Mouse (Mus musculus) MEL (cell line): ENCODE measurements around the gene Pum1.

Experiments used
- CTCF ChIP-seq, 3 experiments: IDR thresholded peaks in 2 of 3; conservative IDR thresholded peaks in 1 of 3; 2 replicates each; pipeline ENCODE4 v1.5.1; 2011 to 2012; ENCODE audit warnings: low read length in 3 of 3, low read depth in 2 of 3, mild to moderate bottlenecking in 2 of 3, improper control_type of control experiment in 1 of 3, inconsistent platforms in 1 of 3, mixed read lengths in 1 of 3, moderate library complexity in 1 of 3; ENCODE audit not compliant: control insufficient read depth in 1 of 3, insufficient read depth in 1 of 3, poor library complexity in 1 of 3, severe bottlenecking in 1 of 3
- E2F4 ChIP-seq: IDR thresholded peaks from 2 replicates; pipeline ENCODE4 v1.6.1; 2011; ENCODE audit warnings: low read depth, low read length, improper control_type of control experiment, borderline replicate concordance
- EP300 ChIP-seq, 2 experiments: IDR thresholded peaks; 2 replicates each; pipeline ENCODE4 v1.6.1; 2011; ENCODE audit warnings: improper control_type of control experiment in 2 of 2, low read length in 2 of 2, low read depth in 1 of 2, mild to moderate bottlenecking in 1 of 2
- ETS1 ChIP-seq: IDR thresholded peaks from 2 replicates; pipeline ENCODE4 v1.6.1; 2012; ENCODE audit warnings: low read depth, mild to moderate bottlenecking, inconsistent platforms, low read length, improper control_type of control experiment, moderate library complexity
- GABPA ChIP-seq: IDR thresholded peaks from 2 replicates; pipeline ENCODE4 v1.6.1; 2012; ENCODE audit warnings: low read depth, mild to moderate bottlenecking, inconsistent platforms, low read length, improper control_type of control experiment, moderate library complexity
- GATA1 ChIP-seq: IDR thresholded peaks from 2 replicates; pipeline ENCODE4 v1.6.1; 2011; ENCODE audit warnings: low read depth, low read length, improper control_type of control experiment
- HCFC1 ChIP-seq: IDR thresholded peaks from 2 replicates; pipeline ENCODE4 v1.6.1; 2012; ENCODE audit warnings: low read depth, mild to moderate bottlenecking, inconsistent platforms, low read length, improper control_type of control experiment, moderate library complexity
- NELFE ChIP-seq: IDR thresholded peaks from 2 replicates; pipeline ENCODE4 v1.6.1; 2011; ENCODE audit warnings: low read depth, low read length, improper control_type of control experiment
- POLR2A ChIP-seq, 2 experiments: IDR thresholded peaks; 2 replicates each; pipeline ENCODE4 v1.6.1; 2011 to 2012; ENCODE audit warnings: low read length in 2 of 2, mild to moderate bottlenecking in 2 of 2, control low read depth in 1 of 2, improper control_type of control experiment in 1 of 2, low read depth in 1 of 2, moderate library complexity in 1 of 2; ENCODE audit not compliant: control insufficient read depth in 1 of 2, insufficient read depth in 1 of 2, poor library complexity in 1 of 2
- POLR2AphosphoS5 ChIP-seq: IDR thresholded peaks from 2 replicates; pipeline ENCODE4 v1.6.1; 2012; ENCODE audit warnings: low read depth, borderline replicate concordance, mild to moderate bottlenecking, inconsistent platforms, low read length, moderate library complexity, mixed read lengths
- TCF12 ChIP-seq: IDR thresholded peaks from 2 replicates; pipeline ENCODE4 v1.6.1; 2014; ENCODE audit warnings: low read depth, mild to moderate bottlenecking, inconsistent platforms, low read length, improper control_type of control experiment, moderate library complexity
- USF1 ChIP-seq: IDR thresholded peaks from 2 replicates; pipeline ENCODE4 v1.6.1; 2014; ENCODE audit warnings: low read depth, mild to moderate bottlenecking, inconsistent platforms, low read length, improper control_type of control experiment, moderate library complexity

DNA sequence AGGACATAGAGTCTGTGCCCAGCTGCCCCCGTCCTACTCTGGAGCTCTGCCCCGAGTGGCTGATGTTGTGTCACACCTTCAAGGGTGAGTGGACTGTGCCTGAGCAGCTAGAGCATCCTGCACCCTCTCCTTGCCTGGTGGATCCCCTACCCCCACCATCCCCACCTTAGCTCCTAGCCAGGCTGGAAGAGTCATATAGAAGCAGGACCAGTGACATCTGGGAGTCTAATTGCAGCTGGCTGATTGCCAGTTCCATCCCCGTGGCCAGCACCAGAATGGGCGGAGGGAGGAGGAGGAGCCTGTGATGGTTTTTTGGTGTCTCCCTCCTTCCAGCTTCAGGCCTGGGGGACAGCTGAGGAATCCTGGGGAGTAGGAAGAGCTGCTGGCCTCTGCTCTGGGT lies 136.0 kb downstream of the Pum1 start:
- TF ChIP-seq GATA1 = no peak
- no peak for TF ChIP-seq EP300 (IDR thresholded peaks at IDR 0.05; ENCODE audit: low read depth in 1 of 2, low read length in 2 of 2)
- TF ChIP-seq ETS1 = no peak
- no peak for TF ChIP-seq HCFC1
- no peak for TF ChIP-seq POLR2AphosphoS5
- TF ChIP-seq GABPA = no peak
- no peak for TF ChIP-seq E2F4
- TF ChIP-seq USF1 = no peak
- no peak for TF ChIP-seq POLR2A (IDR thresholded peaks at IDR 0.05; ENCODE audit: control insufficient read depth in 1 of 2, insufficient read depth in 1 of 2, low read depth in 1 of 2, low read length in 2 of 2, poor library complexity in 1 of 2)
- no peak for TF ChIP-seq TCF12
- TF ChIP-seq CTCF (IDR thresholded peaks at IDR 0.05 in 2 of 3, conservative IDR thresholded peaks at IDR 0.05 in 1 of 3; ENCODE audit: control insufficient read depth in 1 of 3, insufficient read depth in 1 of 3, low read depth in 2 of 3, low read length in 3 of 3, poor library complexity in 1 of 3, severe bottlenecking in 1 of 3) = no peak
- TF ChIP-seq NELFE = no peak
